Mouse (Mus musculus) left cerebral cortex, postnatal 25 days (tissue): ENCODE results near the gene Kcnt2. TPM values are rescaled to one million over a fixed set of nuclear protein-coding genes. Genes with fewer than 3 reads are reported as not detected.

ENCODE experiments used
- DNase-seq, 2 experiments: peaks; one replicate each; pipeline ENCODE4 v3.0.0; 2022; ENCODE audit warnings: low spot score in 2 of 2, mixed read lengths in 1 of 2
- intact Hi-C: fragments of 180-260 bp; cut with DNase I; formaldehyde crosslinking; loops from one replicate; pipeline ENCODE4 v1.15.1; 2025
- total RNA-seq, 2 experiments: library from RNA; stranded (reverse); gene quantifications; 2 replicates each; pipeline ENCODE4 v1.2.3; 2021

The Kcnt2 gene
- total RNA-seq = 10 to 100 TPM; 47.6 to 49.8 TPM

DNA sequence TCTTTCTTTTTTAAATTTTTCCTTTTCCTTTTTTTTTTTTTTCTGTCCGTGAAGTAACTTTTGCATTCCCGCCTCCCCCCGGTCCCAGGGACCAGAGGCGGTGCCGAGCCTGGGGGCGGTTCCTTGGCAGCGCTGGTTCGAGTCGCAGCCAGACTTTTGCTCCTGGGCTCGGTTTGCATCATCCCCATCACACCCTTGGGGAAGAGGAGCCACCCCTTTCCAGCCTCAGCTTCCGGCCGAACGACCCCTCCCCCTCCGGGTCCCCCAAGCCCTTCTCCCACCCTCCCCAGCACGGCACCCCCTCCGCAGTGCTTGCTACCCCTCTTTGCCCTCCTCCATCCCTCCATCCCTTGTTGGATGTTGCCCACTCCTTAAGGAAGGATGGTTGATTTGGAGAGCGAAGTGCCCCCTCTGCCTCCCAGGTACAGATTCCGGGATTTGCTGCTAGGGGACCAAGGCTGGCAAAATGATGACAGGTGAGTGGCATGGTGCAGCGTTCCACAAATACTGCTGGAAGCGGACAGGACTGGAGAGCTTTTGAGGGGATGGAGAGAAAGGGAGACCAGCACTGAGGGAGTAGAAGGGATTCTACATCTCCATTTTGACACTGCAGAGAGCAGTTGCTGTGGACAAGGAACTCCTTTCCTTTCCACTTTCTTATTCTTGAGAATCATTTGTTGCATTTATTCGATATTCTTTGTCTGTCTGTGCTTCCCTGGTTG is at the start of gene Kcnt2:
Gene Kcnt2 (plus strand): TSS at position 283 of the 722 bp plus-strand sequence.
- peak; percentile 31 to 84 for DNase-seq
- intact Hi-C loops = loop anchor here (2.0 kb wide), 3 partner anchors 93 to 285 kb away; no protein-coding TSS in a partner anchor

DNA sequence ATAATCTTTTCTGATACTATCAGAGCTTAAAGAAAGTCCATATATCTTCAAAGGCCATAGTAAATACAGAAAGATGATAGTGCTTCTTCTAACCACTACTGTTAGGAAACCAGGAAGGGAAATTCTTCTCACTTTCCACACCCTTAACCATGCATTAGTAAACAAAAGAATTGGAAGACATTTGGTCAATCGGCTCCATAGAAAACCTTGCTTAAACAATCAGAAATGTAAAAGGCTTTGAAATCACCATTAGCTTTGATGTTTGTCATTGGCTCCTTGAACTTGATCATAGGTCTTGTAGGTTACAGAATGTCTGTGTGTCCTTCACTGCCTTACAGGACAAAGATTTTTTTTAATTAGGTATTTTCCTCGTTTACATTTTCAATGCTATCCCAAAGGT is 40.6 kb upstream of the Kcnt2 start:
- intact Hi-C loops = no loop called here
- no peak for DNase-seq

DNA sequence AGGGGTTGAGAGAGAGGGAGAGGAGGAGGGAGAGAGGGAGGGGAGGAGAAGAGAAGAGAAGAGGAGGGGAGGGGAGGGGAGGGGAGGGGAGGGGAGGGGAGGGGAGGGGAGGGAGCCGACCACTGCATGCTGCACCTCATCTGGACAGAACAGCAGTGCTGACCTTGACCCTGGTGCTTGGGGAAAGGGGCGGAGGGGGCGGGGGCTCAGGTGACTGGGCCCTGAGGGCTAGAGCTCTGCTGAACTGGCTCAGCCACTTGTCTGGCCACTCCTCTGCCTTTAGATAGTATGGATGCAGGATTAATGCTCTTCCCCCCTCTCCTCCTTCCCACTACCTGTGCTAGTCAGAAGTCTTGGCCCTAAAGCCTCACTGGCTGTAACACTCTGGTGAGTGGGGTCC is 20.7 kb upstream of the Kcnt2 start:
- intact Hi-C loops = no loop called here
- DNase-seq = no peak

DNA sequence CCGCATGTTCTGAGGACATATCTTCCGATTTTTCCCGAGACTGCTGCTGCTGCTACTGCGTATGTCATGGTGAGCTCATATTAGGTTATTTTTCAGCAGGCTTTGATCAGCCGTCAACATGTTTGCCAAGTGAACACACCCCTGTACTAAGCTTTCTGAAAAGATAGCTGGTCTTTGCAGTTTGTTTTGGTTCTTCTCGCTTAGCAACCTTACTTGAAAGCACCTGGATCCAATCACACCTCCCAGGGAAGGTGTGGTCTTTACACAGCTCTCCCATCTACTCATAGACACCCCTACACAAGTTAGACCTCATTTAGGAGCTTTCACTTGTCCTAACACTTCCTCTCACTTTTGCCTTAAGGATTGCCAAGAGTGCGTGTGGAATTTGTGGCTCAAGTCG is 19.3 kb upstream of the Kcnt2 start:
- DNase-seq = no peak
- intact Hi-C loops = no loop called here

- DNase-seq = peak; percentile 62 to 82
- intact Hi-C loops = no loop called here
Measured at GRCm38 (mm10) chr1:140245465-140245864, 493 bp upstream of the Kcnt2 start.

GRCm38 (mm10) chr1:140264696-140265095 is 18.7 kb downstream of the Kcnt2 start:
- no peak for DNase-seq
- intact Hi-C loops = no loop called here

DNA sequence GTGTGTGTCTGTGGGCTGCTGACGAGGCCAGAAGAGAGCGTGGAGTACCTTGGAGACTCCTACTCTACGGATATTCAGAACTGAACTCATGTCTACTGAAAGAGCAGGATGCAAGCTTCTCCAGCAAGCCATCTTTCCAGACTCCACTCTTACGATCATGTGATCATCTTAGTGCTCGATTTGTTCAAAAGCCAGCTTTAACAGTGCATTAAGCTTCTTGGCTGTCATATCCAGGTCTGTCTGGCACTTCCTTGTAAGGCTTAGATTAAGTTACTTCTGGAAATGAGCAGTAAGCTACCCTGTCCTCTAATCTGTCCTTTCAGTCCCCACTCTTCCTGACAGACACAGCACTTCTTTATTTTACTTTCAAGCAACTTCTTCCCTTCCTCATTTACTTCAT is 20.1 kb downstream of the Kcnt2 start:
- intact Hi-C loops = no loop called here
- no peak for DNase-seq

GRCm38 (mm10) chr1:140266643-140267286 is 20.8 kb downstream of the Kcnt2 start:
- no peak for DNase-seq
- intact Hi-C loops = no loop called here

GRCm38 (mm10) chr1:140267288-140267687 is 21.3 kb downstream of the Kcnt2 start:
- DNase-seq = no peak
- intact Hi-C loops = no loop called here

DNA sequence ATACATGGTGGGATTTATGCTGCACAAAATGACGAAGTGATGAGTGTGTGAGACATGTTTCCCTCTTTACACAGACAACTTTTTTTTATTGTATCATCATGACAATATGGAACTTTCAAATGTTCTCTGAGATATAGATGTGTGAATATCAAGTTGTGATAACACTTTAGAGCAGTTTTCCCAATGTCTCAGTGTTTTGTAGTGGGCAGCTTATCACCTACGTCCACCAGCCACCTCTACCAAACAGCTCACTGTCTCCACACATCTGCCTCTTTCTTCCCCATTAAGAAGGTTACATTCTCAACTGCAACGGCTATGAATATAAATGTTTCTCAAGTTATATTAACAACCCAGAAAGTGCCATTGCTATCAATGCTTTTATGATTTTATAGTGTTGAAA is 27.7 kb downstream of the Kcnt2 start:
- no peak for DNase-seq
- intact Hi-C loops = no loop called here

- DNase-seq = no peak
- intact Hi-C loops = no loop called here
Measured at GRCm38 (mm10) chr1:140275813-140276212, 29.9 kb downstream of the Kcnt2 start.

GRCm38 (mm10) chr1:140293140-140293539 is 47.2 kb downstream of the Kcnt2 start:
- intact Hi-C loops = no loop called here
- no peak for DNase-seq

DNA sequence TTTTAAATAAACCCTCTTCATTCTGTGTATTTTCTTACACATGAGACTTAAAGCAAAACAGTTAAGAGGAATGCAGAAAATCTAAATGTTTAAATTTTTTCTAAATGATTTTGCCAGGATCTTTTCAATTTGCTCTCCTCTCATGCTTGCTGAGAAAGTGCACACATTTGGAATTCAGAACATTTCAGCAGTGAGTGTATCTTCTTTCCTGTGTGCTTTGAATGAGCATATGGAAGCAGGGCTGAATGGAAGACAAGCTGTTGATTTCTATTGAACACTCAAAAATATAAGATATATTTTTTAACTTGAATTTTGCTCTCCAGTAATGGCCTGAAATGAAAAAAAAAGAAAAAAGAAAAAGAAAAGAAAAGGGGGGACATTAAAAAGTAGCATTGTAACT is 49.5 kb downstream of the Kcnt2 start:
- intact Hi-C loops = no loop called here
- peak in 1 of 2 experiments; percentile 28 for DNase-seq

DNA sequence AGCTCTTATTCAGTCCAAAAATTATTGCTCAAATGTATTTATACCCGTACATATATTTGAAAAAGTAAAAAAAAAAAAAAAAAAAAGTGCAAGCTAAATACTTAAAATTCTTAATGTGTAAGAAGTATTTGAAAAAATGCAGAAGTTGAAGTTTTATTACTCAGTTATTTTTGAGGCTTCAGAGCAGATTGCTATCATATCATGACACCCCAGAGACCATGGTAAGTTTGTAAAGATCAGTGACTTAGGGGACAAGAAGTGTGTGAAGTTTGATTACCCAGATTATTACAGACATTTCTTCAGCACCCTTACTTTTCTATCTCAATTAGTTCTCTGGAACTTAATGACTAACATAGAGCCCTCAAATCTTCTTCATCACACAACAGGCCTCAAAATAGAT is 58.3 kb downstream of the Kcnt2 start:
- intact Hi-C loops = no loop called here
- DNase-seq = no peak

DNA sequence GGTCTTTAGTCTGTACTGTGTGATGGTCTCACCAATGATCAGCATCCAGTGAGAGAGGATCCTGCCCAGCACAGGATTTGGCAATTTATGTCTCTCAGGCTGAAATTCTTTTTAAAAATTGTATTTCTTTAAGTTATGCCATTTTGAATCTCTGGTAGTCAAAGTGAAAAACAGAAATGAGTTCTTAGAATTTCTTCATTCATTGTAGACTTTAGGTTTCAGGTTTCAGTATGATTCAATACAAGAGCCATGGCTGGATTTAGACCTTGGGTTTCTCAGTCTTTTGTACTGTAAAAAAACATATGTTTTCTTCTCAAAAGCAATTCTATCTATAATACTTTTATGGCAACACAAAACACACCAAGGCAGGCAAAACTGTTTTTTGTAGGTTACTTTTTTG is 59.4 kb downstream of the Kcnt2 start:
- intact Hi-C loops = no loop called here
- DNase-seq = no peak

DNA sequence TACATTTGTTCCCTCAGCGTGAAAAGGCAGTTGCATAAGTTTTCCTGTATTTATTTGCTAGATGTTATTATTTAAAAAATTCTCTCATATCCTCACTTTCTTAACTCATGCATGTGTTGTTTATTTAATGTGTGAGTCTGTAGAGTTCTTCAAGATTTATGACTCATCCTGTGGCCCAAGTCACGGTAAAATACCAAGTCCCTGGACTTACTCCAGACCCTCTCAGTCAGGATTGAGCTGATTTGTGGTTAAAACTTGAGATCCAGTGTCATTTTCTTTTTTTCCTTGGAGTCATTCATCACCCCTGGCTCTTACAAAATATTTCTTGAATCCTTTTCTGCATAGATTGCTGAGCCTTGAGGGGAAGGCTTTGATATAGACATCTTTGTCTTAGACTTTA is 60.4 kb downstream of the Kcnt2 start:
- DNase-seq = no peak
- intact Hi-C loops = no loop called here

GRCm38 (mm10) chr1:140310739-140311138 is 64.8 kb downstream of the Kcnt2 start:
- intact Hi-C loops = no loop called here
- no peak for DNase-seq

DNA sequence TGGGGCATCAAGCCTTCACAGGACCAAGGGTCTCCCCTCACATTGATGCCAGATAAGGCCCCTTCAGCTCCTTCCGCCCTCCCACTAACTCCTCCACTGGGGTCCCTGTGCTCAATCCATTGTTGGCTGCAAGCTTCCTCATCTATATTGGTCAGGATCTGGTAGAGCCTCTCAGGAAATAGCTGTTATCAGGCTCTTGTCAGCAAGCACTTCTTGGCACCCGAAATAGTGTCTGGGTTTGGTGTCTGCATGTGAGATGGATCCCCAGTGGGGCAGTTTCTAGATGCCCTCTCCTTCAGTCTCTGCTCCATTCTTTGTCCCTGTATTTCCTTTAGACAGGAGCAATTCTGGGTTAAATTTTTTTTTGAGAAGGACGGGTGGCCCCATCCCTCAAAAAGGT is 79.1 kb downstream of the Kcnt2 start:
- intact Hi-C loops = no loop called here

DNA sequence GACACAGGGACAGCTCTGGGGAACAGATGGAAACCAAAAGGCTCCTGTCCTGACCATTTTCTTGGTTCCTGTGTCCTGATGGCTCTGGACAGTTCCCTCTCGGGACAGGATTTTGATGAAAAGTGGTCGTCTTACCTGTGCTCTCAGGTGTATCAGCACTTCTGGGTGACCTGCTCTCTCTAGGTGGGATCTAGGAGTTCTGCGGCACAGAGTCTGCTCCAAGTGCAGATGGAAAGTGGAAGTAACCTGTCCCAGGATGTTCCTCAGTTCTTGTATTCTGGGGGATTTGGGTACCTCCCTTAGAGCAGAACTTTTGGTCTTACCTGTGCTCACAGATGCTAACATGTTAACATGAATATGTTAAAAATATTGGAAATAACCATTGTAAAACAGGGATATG is 80.8 kb downstream of the Kcnt2 start:
- intact Hi-C loops = no loop called here
- no peak for DNase-seq

More for the DNA sequence above, 79.1 kb downstream of the Kcnt2 start:
- DNase-seq = no peak

DNA sequence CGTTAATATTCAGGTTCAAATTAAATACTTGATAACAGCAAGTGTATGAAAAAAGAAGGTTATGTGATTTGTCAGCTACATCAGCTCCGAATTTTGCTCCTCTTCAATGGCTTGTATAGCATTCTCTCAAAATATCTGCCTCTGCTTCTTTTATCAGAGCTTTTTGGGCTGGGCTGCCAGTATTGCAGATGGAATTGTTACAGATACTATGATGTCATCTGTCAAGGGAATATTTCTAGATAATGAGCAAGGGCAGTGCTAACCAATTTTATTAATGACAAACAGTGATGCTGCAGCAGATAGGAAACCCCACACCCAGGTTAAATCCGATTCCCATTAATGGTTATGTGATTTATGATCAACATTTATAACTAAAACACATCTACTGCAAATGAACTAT is 87.7 kb downstream of the Kcnt2 start:
- no peak for DNase-seq

DNA sequence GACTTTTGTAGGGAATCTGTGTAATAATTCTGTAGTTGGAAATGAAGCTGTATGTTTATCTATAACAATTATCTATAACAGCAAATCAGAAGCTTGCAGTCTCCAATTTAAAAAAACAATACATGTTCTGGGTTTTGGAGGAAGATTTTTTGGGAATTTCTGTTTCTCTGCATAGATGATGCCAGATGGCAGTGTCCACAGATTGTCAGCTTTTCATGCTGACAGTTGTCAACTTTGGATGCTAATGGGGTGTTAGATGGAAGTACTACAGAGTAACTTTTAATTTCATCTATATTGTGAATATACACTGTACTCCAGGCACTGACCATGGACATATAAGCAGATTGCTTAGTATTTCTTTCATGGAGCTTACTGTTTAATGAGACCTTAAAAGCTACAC is 92.5 kb downstream of the Kcnt2 start:
- intact Hi-C loops = loop anchor here (2.0 kb wide), 1 partner anchor 92 kb away; the partner anchor contains the start of gene Kcnt2
- DNase-seq = peak in 1 of 2 experiments; percentile 46

More for the DNA sequence above, 87.7 kb downstream of the Kcnt2 start:
- intact Hi-C loops = no loop called here
